Mouse (Mus musculus): ENCODE data around the gene Ripor3. TPM values are rescaled to one million over a fixed set of nuclear protein-coding genes. Genes with fewer than 3 reads are reported as not detected.

Gene Ripor3
- polyA plus RNA-seq, 1 experiment: 5.3 TPM

- no peak for DNase-seq (ENCODE audit: low read depth in 1 of 2, low spot score in 2 of 2)
- H3K4me1 ChIP-seq (ENCODE audit: control insufficient read depth, insufficient read depth, insufficient read length): no peaks in the 10 kb centered on the region
- no peak overlapping the region for H3K4me3 ChIP-seq (ENCODE audit: extremely low read depth, insufficient read depth, insufficient read length)
- H3K36me3 ChIP-seq (ENCODE audit: control insufficient read depth, insufficient read depth, low read length): no peaks in the 10 kb centered on the region
- 91% methylated on average over 9 of the region's 9 CpGs for WGBS
- TF ChIP-seq POLR2A (IDR thresholded peaks at IDR 0.05; ENCODE audit: low read depth, low read length) (no peak), CTCF (IDR thresholded peaks at IDR 0.05; ENCODE audit: extremely low read depth, insufficient read depth, insufficient read length, insufficient replicate concordance) (no peak)
- no peak overlapping the region for H3K27ac ChIP-seq (ENCODE audit: insufficient read depth, low read length)
- H3K27me3 ChIP-seq (ENCODE audit: control insufficient read depth, insufficient read depth, low read length): no peaks in the 10 kb centered on the region
These were observed 8.8 kb upstream of the Ripor3 start for GRCm38 (mm10) chr2:168019201-168019715.

DNA sequence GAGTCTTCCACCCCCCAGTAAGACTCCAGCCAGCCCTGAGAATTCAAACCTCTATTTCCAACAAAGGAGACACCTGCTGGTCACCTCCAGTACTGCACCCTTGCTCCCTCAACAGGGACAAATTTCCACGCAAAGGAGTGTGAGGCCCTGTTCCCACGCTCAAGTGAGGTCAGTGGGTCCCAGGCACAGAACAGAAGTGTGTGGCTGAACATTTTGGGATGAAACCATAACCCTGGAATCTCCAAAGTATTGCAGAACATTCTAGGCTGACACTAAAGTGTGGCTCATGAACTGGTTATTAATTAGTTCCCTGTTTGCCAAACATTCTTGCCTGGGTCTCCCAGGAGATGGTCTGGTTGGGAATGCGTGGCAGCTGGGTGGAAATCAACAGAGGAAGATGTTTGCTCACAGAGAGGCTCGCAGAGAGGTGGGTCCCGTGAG, 6.6 kb upstream of the Ripor3 start:
- peak; percentile 37 to 68 for DNase-seq (ENCODE audit: low read depth in 1 of 2, low spot score in 2 of 2)
- Histone ChIP-seq H3K36me3 (ENCODE audit: control insufficient read depth, insufficient read depth, low read length) (no peaks in the 10 kb centered on the region), H3K27me3 (ENCODE audit: control insufficient read depth, insufficient read depth, low read length) (no peaks in the 10 kb centered on the region), H3K27ac (ENCODE audit: insufficient read depth, low read length) (no peak overlapping the region), H3K4me1 (ENCODE audit: control insufficient read depth, insufficient read depth, insufficient read length) (no peaks in the 10 kb centered on the region), H3K4me3 (ENCODE audit: extremely low read depth, insufficient read depth, insufficient read length) (no peak overlapping the region)
- peak; percentile 72; the same call in 1 of the 2 replicates for TF ChIP-seq CTCF (IDR thresholded peaks at IDR 0.05; ENCODE audit: extremely low read depth, insufficient read depth, insufficient read length, insufficient replicate concordance)
- no peak for TF ChIP-seq POLR2A (IDR thresholded peaks at IDR 0.05; ENCODE audit: low read depth, low read length)
- 36% methylated on average over 5 of the region's 5 CpGs for WGBS

GRCm38 (mm10) chr2:168010893-168011292, 475 bp upstream of the Ripor3 start:
- no peak for DNase-seq (ENCODE audit: low read depth in 1 of 2, low spot score in 2 of 2)
- Histone ChIP-seq H3K4me1 (ENCODE audit: control insufficient read depth, insufficient read depth, insufficient read length) (no peaks in the 10 kb centered on the region), H3K27ac (ENCODE audit: insufficient read depth, low read length) (no peak overlapping the region), H3K4me3 (ENCODE audit: extremely low read depth, insufficient read depth, insufficient read length) (no peak overlapping the region), H3K36me3 (ENCODE audit: control insufficient read depth, insufficient read depth, low read length) (no peaks in the 10 kb centered on the region), H3K27me3 (ENCODE audit: control insufficient read depth, insufficient read depth, low read length) (no peaks in the 10 kb centered on the region)
- WGBS: 12% methylated on average over 11 of the region's 11 CpGs
- TF ChIP-seq POLR2A (IDR thresholded peaks at IDR 0.05; ENCODE audit: low read depth, low read length) (no peak), CTCF (IDR thresholded peaks at IDR 0.05; ENCODE audit: extremely low read depth, insufficient read depth, insufficient read length, insufficient replicate concordance) (no peak)

GRCm38 (mm10) chr2:168008132-168008531, 2.3 kb downstream of the Ripor3 start:
- Histone ChIP-seq H3K27ac (ENCODE audit: insufficient read depth, low read length) (no peak overlapping the region), H3K36me3 (ENCODE audit: control insufficient read depth, insufficient read depth, low read length) (no peaks in the 10 kb centered on the region), H3K27me3 (ENCODE audit: control insufficient read depth, insufficient read depth, low read length) (no peaks in the 10 kb centered on the region), H3K4me1 (ENCODE audit: control insufficient read depth, insufficient read depth, insufficient read length) (no peaks in the 10 kb centered on the region), H3K4me3 (ENCODE audit: extremely low read depth, insufficient read depth, insufficient read length) (no peak overlapping the region)
- no peak for DNase-seq (ENCODE audit: low read depth in 1 of 2, low spot score in 2 of 2)
- TF ChIP-seq POLR2A (IDR thresholded peaks at IDR 0.05; ENCODE audit: low read depth, low read length) (no peak), CTCF (IDR thresholded peaks at IDR 0.05; ENCODE audit: extremely low read depth, insufficient read depth, insufficient read length, insufficient replicate concordance) (no peak)
- 97% methylated on average over 3 of the region's 3 CpGs for WGBS

DNA sequence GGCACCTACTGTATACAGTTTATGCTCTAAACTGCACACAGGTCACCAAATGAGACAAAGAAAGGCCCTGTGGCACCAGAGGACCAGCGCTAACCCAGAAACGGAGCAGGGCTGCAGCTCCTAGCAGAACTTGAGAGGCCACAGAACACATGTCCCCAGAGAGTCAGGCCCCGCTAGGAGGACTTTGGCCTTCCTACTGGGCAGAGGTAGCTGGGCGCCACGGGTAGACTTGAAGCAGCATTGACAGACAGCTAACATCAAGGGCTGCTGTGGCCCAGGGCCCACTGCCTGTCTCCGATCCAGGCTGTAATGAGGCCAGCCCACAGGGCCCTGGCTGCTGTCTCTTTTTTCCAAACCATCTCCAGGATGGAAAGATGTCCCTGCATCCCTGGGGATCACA, 3.9 kb downstream of the Ripor3 start:
- Histone ChIP-seq H3K27ac (ENCODE audit: insufficient read depth, low read length) (no peak overlapping the region), H3K36me3 (ENCODE audit: control insufficient read depth, insufficient read depth, low read length) (no peaks in the 10 kb centered on the region), H3K4me1 (ENCODE audit: control insufficient read depth, insufficient read depth, insufficient read length) (no peaks in the 10 kb centered on the region), H3K27me3 (ENCODE audit: control insufficient read depth, insufficient read depth, low read length) (no peaks in the 10 kb centered on the region), H3K4me3 (ENCODE audit: extremely low read depth, insufficient read depth, insufficient read length) (no peak overlapping the region)
- DNase-seq (ENCODE audit: low read depth in 1 of 2, low spot score in 2 of 2): no peak
- WGBS: 94% methylated on average over 6 of the region's 6 CpGs
- TF ChIP-seq POLR2A (IDR thresholded peaks at IDR 0.05; ENCODE audit: low read depth, low read length): no peak
- TF ChIP-seq CTCF (IDR thresholded peaks at IDR 0.05; ENCODE audit: extremely low read depth, insufficient read depth, insufficient read length, insufficient replicate concordance): no peak

GRCm38 (mm10) chr2:168005616-168006015, 4.8 kb downstream of the Ripor3 start:
- no peaks in the 10 kb centered on the region for H3K27me3 ChIP-seq (ENCODE audit: control insufficient read depth, insufficient read depth, low read length)
- H3K27ac ChIP-seq (ENCODE audit: insufficient read depth, low read length): no peak overlapping the region
- no peaks in the 10 kb centered on the region for H3K36me3 ChIP-seq (ENCODE audit: control insufficient read depth, insufficient read depth, low read length)
- no peak for DNase-seq (ENCODE audit: low read depth in 1 of 2, low spot score in 2 of 2)
- H3K4me3 ChIP-seq (ENCODE audit: extremely low read depth, insufficient read depth, insufficient read length): no peak overlapping the region
- no peaks in the 10 kb centered on the region for H3K4me1 ChIP-seq (ENCODE audit: control insufficient read depth, insufficient read depth, insufficient read length)
- TF ChIP-seq POLR2A (IDR thresholded peaks at IDR 0.05; ENCODE audit: low read depth, low read length) (no peak), CTCF (IDR thresholded peaks at IDR 0.05; ENCODE audit: extremely low read depth, insufficient read depth, insufficient read length, insufficient replicate concordance) (no peak)
- WGBS: 43% methylated on average over 3 of the region's 3 CpGs

- no peak for DNase-seq (ENCODE audit: low read depth in 1 of 2, low spot score in 2 of 2)
- Histone ChIP-seq H3K27me3 (ENCODE audit: control insufficient read depth, insufficient read depth, low read length) (no peaks in the 10 kb centered on the region), H3K4me3 (ENCODE audit: extremely low read depth, insufficient read depth, insufficient read length) (no peak overlapping the region), H3K36me3 (ENCODE audit: control insufficient read depth, insufficient read depth, low read length) (no peaks in the 10 kb centered on the region), H3K27ac (ENCODE audit: insufficient read depth, low read length) (no peak overlapping the region), H3K4me1 (ENCODE audit: control insufficient read depth, insufficient read depth, insufficient read length) (no peaks in the 10 kb centered on the region)
- WGBS: 91% methylated on average over 3 of the region's 3 CpGs
- TF ChIP-seq POLR2A (IDR thresholded peaks at IDR 0.05; ENCODE audit: low read depth, low read length) (no peak), CTCF (IDR thresholded peaks at IDR 0.05; ENCODE audit: extremely low read depth, insufficient read depth, insufficient read length, insufficient replicate concordance) (no peak)
These were observed 5.4 kb downstream of the Ripor3 start for GRCm38 (mm10) chr2:168005005-168005404.

All from spleen, adult 2 months (tissue).